Mouse (Mus musculus) hindlimb bud, embryonic 11.5 days (tissue): ENCODE data around the gene March5.

Experiments used
- DNase-seq: peaks from one replicate; pipeline ENCODE4 v3.0.0-alpha.2; 2012; ENCODE audit warnings: low read depth, low spot score; ENCODE audit errors: extremely low spot score

The March5 gene

GRCm38 (mm10) chr19:37263566-37263942 lies 56.2 kb downstream of the March5 start:
- DNase-seq, result no peak

DNA sequence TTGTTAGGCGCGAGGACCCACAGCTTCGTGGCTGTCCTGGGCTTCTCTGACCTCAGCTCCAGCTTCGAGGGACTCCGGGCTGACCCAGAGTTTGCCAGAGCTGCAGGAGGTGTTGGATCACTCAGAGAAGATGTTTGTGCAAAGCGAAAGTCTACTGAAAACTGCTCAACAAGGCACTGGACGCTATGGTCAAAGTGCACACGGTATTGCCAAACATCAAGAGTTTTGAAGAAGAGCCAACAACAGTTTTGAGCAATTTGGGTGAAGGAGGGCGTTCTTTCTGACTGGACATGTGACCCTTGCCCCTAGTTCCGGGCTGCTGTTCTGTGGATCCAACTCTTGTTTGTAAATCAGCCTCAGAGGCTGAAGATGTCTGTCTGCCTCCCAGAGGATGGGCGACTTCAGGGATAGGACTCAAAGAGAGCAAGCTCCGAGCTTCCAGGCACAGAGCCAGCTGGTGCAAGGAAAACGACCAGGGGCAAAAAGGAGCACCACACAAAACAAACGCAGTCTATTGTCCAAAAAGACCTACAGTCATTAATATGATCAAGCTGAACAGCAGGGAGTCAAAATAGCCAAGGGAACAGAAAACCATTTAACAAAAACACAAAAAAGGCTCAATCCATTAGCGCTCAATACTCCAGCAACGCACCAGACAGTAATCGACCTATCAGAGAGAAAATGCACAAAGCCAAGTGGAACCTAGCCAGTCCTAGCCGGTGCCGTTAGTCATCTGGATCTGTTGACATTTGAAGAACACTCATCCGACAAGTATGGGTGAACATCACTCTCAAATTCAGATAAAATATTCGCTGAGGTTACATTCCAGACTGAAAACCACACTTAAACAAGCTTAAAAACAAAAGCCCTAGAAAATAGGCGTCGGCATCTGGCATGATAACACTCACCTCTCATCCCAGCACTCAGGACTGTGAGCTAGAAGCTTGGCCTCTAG lies 56.9 kb downstream of the March5 start:
- DNase-seq, result no peak

- peak; percentile 24 for DNase-seq
Measured at GRCm38 (mm10) chr19:37265333-37266103, 58.2 kb downstream of the March5 start.

DNA sequence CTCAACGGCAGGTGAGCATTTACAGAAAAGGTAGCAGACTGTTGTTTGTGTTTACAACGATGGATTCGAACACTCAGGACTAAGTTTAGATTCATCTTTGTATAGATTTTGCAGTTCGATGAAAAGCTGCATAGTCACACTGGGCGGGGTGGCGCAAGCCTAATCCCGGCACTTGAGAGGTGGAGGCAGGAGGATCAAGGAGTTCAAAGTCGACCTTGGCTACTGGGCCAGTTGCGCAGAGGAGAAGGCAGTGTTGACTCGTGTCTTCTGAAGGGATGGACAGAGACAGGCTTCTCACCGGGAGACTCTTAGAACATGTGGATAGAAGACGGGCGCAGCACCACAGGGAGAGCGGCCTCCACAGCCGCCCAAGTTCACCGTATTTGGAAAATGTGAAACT lies 61.8 kb downstream of the March5 start:
- no peak for DNase-seq
